Mouse (Mus musculus): ENCODE data around the gene Tex33. TPM values are rescaled to one million over a fixed set of nuclear protein-coding genes. Genes with fewer than 3 reads are reported as not detected.

Tex33 gene
- polyA plus RNA-seq, 1 experiment, result not detected

GRCm38 (mm10) chr15:78385564-78385963, 10.1 kb downstream of the Tex33 start:
- no peak for DNase-seq (ENCODE audit: low read depth)
- TF ChIP-seq POLR2A (IDR thresholded peaks at IDR 0.05; ENCODE audit: borderline replicate concordance, extremely low read depth, insufficient read depth, insufficient read length, poor library complexity, severe bottlenecking) (no peak), CTCF (IDR thresholded peaks at IDR 0.05; ENCODE audit: borderline replicate concordance, extremely low read depth, insufficient read depth, insufficient read length) (no peak)

GRCm38 (mm10) chr15:78384220-78385116, 11.2 kb downstream of the Tex33 start:
- peak; percentile 83 for DNase-seq (ENCODE audit: low read depth)
- no peak for TF ChIP-seq CTCF (IDR thresholded peaks at IDR 0.05; ENCODE audit: borderline replicate concordance, extremely low read depth, insufficient read depth, insufficient read length)
- TF ChIP-seq POLR2A (IDR thresholded peaks at IDR 0.05; ENCODE audit: borderline replicate concordance, extremely low read depth, insufficient read depth, insufficient read length, poor library complexity, severe bottlenecking), result no peak

- peak; percentile 89 for DNase-seq (ENCODE audit: low read depth)
- TF ChIP-seq POLR2A (IDR thresholded peaks at IDR 0.05; ENCODE audit: borderline replicate concordance, extremely low read depth, insufficient read depth, insufficient read length, poor library complexity, severe bottlenecking) (no peak), CTCF (IDR thresholded peaks at IDR 0.05; ENCODE audit: borderline replicate concordance, extremely low read depth, insufficient read depth, insufficient read length) (no peak)
These were observed 12.1 kb downstream of the Tex33 start for GRCm38 (mm10) chr15:78383450-78384219.

GRCm38 (mm10) chr15:78382115-78382514, 13.6 kb downstream of the Tex33 start:
- no peak for DNase-seq (ENCODE audit: low read depth)
- TF ChIP-seq CTCF (IDR thresholded peaks at IDR 0.05; ENCODE audit: borderline replicate concordance, extremely low read depth, insufficient read depth, insufficient read length) (no peak), POLR2A (IDR thresholded peaks at IDR 0.05; ENCODE audit: borderline replicate concordance, extremely low read depth, insufficient read depth, insufficient read length, poor library complexity, severe bottlenecking) (no peak)

GRCm38 (mm10) chr15:78380741-78381140, 15.0 kb downstream of the Tex33 start:
- TF ChIP-seq POLR2A (IDR thresholded peaks at IDR 0.05; ENCODE audit: borderline replicate concordance, extremely low read depth, insufficient read depth, insufficient read length, poor library complexity, severe bottlenecking) (no peak), CTCF (IDR thresholded peaks at IDR 0.05; ENCODE audit: borderline replicate concordance, extremely low read depth, insufficient read depth, insufficient read length) (no peak)
- DNase-seq (ENCODE audit: low read depth), result peak; percentile 67

GRCm38 (mm10) chr15:78380208-78380607, 15.5 kb downstream of the Tex33 start:
- DNase-seq (ENCODE audit: low read depth), result no peak
- TF ChIP-seq POLR2A (IDR thresholded peaks at IDR 0.05; ENCODE audit: borderline replicate concordance, extremely low read depth, insufficient read depth, insufficient read length, poor library complexity, severe bottlenecking), result no peak
- TF ChIP-seq CTCF (IDR thresholded peaks at IDR 0.05; ENCODE audit: borderline replicate concordance, extremely low read depth, insufficient read depth, insufficient read length), result no peak

- TF ChIP-seq POLR2A (IDR thresholded peaks at IDR 0.05; ENCODE audit: borderline replicate concordance, extremely low read depth, insufficient read depth, insufficient read length, poor library complexity, severe bottlenecking) (no peak), CTCF (IDR thresholded peaks at IDR 0.05; ENCODE audit: borderline replicate concordance, extremely low read depth, insufficient read depth, insufficient read length) (no peak)
- DNase-seq (ENCODE audit: low read depth), result no peak
These were observed 17.2 kb downstream of the Tex33 start for GRCm38 (mm10) chr15:78378556-78378955.

GRCm38 (mm10) chr15:78377859-78378258, 17.9 kb downstream of the Tex33 start:
- DNase-seq (ENCODE audit: low read depth), result no peak
- no peak for TF ChIP-seq CTCF (IDR thresholded peaks at IDR 0.05; ENCODE audit: borderline replicate concordance, extremely low read depth, insufficient read depth, insufficient read length)
- no peak for TF ChIP-seq POLR2A (IDR thresholded peaks at IDR 0.05; ENCODE audit: borderline replicate concordance, extremely low read depth, insufficient read depth, insufficient read length, poor library complexity, severe bottlenecking)

GRCm38 (mm10) chr15:78374204-78374603, 21.5 kb downstream of the Tex33 start:
- peak; percentile 54 for DNase-seq (ENCODE audit: low read depth)
- TF ChIP-seq CTCF (IDR thresholded peaks at IDR 0.05; ENCODE audit: borderline replicate concordance, extremely low read depth, insufficient read depth, insufficient read length) (no peak), POLR2A (IDR thresholded peaks at IDR 0.05; ENCODE audit: borderline replicate concordance, extremely low read depth, insufficient read depth, insufficient read length, poor library complexity, severe bottlenecking) (no peak)

- no peak for DNase-seq (ENCODE audit: low read depth)
- no peak for TF ChIP-seq POLR2A (IDR thresholded peaks at IDR 0.05; ENCODE audit: borderline replicate concordance, extremely low read depth, insufficient read depth, insufficient read length, poor library complexity, severe bottlenecking)
- TF ChIP-seq CTCF (IDR thresholded peaks at IDR 0.05; ENCODE audit: borderline replicate concordance, extremely low read depth, insufficient read depth, insufficient read length), result no peak
These were observed 22.9 kb downstream of the Tex33 start for GRCm38 (mm10) chr15:78372796-78373195.

GRCm38 (mm10) chr15:78369641-78370040, 26.1 kb downstream of the Tex33 start:
- TF ChIP-seq CTCF (IDR thresholded peaks at IDR 0.05; ENCODE audit: borderline replicate concordance, extremely low read depth, insufficient read depth, insufficient read length) (no peak), POLR2A (IDR thresholded peaks at IDR 0.05; ENCODE audit: borderline replicate concordance, extremely low read depth, insufficient read depth, insufficient read length, poor library complexity, severe bottlenecking) (no peak)
- DNase-seq (ENCODE audit: low read depth), result no peak
